In the genomic region with DNA sequence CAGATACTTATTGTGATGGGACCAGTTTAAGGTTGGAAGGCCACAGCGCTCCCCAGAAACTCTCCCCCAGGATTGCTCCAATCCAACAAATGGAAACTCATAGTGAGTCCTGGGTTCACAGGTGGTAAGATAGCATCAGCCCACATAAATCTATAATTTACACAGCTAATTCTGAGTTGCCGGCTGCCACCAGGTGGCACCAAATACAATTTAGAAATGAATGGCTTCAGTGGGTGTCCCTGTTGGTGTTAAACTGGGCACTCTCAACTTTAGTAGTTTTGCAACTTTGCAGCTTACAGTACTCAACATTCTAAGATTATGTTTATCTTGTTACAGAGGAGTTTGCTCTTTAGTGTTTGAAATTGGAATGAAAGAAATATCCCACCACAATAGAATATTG, we compare ENCODE assay signal across 9 mouse cellular contexts.
DNase-seq lines count a peak whose midpoint lies in the region; ATAC-seq and TF ChIP-seq lines count a peak whose summit lies in the region.
"Had no signal": no experiment of that assay in that cellular context is flagged by ENCODE, and none has a peak within 500 bp of the region (broad histone marks: within the 10 kb centered on the region; RNA-seq: fewer than 3 reads in every experiment).

No protein-coding gene starts in this region.

- H3K27ac ChIP-seq in intestine, postnatal 0 days (ENCODE audit: low read depth, low read length): no peak overlapping the region
- H3K27ac ChIP-seq in intestine, embryonic 16.5 days (ENCODE audit: low read length): no peak overlapping the region
- H3K27ac ChIP-seq: limb, embryonic 12.5 days had no signal

- H3K9ac ChIP-seq in intestine, postnatal 0 days (ENCODE audit: low read depth, low read length): no peak overlapping the region
- no peak overlapping the region for H3K9ac ChIP-seq in intestine, embryonic 16.5 days (ENCODE audit: low read depth, low read length)
- H3K9ac ChIP-seq: limb, embryonic 12.5 days had no signal

- WGBS in intestine, postnatal 0 days: 21% methylated on average over 2 of the region's 2 CpGs
- 16% methylated on average over 2 of the region's 2 CpGs for WGBS in intestine, embryonic 16.5 days

- no peak overlapping the region for H3K4me3 ChIP-seq in intestine, postnatal 0 days (ENCODE audit: low read depth, low read length)
- no peak overlapping the region for H3K4me3 ChIP-seq in intestine, embryonic 16.5 days (ENCODE audit: low read length)
- H3K4me3 ChIP-seq: limb, embryonic 12.5 days had no signal

- no peaks in the 10 kb centered on the region for H3K4me1 ChIP-seq in intestine, postnatal 0 days (replicated peaks; ENCODE audit: control insufficient read depth, insufficient read depth, low read length)
- no peaks in the 10 kb centered on the region for H3K4me1 ChIP-seq in intestine, embryonic 16.5 days (ENCODE audit: control insufficient read depth, insufficient read depth, low read length)
- H3K4me1 ChIP-seq: limb, embryonic 12.5 days had no signal

- ATAC-seq in intestine, postnatal 0 days: no peak
- ATAC-seq in intestine, embryonic 16.5 days: no peak
- ATAC-seq in erythroblast, adult 5-6 weeks (replicated peaks; ENCODE audit: low FRiP score, poor library complexity, severe bottlenecking): no peak

- H3K4me2 ChIP-seq in intestine, postnatal 0 days (replicated peaks; ENCODE audit: low read depth): no peak overlapping the region
- H3K4me2 ChIP-seq in intestine, embryonic 16.5 days (ENCODE audit: low read depth, low read length): no peak overlapping the region
- H3K4me2 ChIP-seq: limb, embryonic 12.5 days had no signal

- TF ChIP-seq CTCF in intestine, postnatal 0 days (IDR thresholded peaks at IDR 0.05; ENCODE audit: low read depth): peak; percentile 73

- H3K36me3 ChIP-seq in intestine, postnatal 0 days (ENCODE audit: control insufficient read depth, insufficient read depth): no peaks in the 10 kb centered on the region
- no peaks in the 10 kb centered on the region for H3K36me3 ChIP-seq in intestine, embryonic 16.5 days (ENCODE audit: control insufficient read depth, insufficient read depth, low read length)
- H3K36me3 ChIP-seq: limb, embryonic 12.5 days had no signal

- peak; percentile 12 for DNase-seq in MN1 (ENCODE audit: low spot score)
- peak; percentile 79 to 82 for DNase-seq in cerebellum, postnatal 10 days
- peak; percentile 17 for DNase-seq in gastrocnemius, postnatal 14 days
- DNase-seq in left cerebral cortex, postnatal 10 days (ENCODE audit: extremely low spot score in 1 of 2, low spot score in 2 of 2): peak; percentile 20 to 35
- DNase-seq in retina, adult 2 months (ENCODE audit: low read depth, low spot score): peak; percentile 6

- H3K27me3 ChIP-seq in intestine, postnatal 0 days (replicated peaks; ENCODE audit: control insufficient read depth, insufficient read depth, low read length): no peaks in the 10 kb centered on the region
- no peaks in the 10 kb centered on the region for H3K27me3 ChIP-seq in intestine, embryonic 16.5 days (replicated peaks; ENCODE audit: control insufficient read depth, insufficient read depth, low read length)
- H3K27me3 ChIP-seq: limb, embryonic 12.5 days had no signal

- H3K9me3 ChIP-seq in intestine, postnatal 0 days (ENCODE audit: control insufficient read depth): no peaks in the 10 kb centered on the region
- no peaks in the 10 kb centered on the region for H3K9me3 ChIP-seq in intestine, embryonic 16.5 days (ENCODE audit: control insufficient read depth, low read length)
- H3K9me3 ChIP-seq: limb, embryonic 12.5 days had no signal

- intact Hi-C loops in gastrocnemius, postnatal 14 days (cut with DNase I; ENCODE audit: low total_unique reads): no loop called here
- intact Hi-C loops in left cerebral cortex, postnatal 10 days (cut with DNase I): loop anchor here (10.0 kb wide), 1 partner anchor 1184 kb away; no protein-coding TSS in a partner anchor

Comparison
In these comparisons a context has a peak if more than half of its experiments do, and no peak if none do; other contexts are left out.
1. DNase-seq: peak in every context shown above with its lines; median percentile 80 in cerebellum, postnatal 10 days; 28 in left cerebral cortex, postnatal 10 days; 17 in gastrocnemius, postnatal 14 days; 12 in MN1; 6 in retina, adult 2 months.